Mouse (Mus musculus): ENCODE results near the gene Spata7.

The Spata7 gene

DNA sequence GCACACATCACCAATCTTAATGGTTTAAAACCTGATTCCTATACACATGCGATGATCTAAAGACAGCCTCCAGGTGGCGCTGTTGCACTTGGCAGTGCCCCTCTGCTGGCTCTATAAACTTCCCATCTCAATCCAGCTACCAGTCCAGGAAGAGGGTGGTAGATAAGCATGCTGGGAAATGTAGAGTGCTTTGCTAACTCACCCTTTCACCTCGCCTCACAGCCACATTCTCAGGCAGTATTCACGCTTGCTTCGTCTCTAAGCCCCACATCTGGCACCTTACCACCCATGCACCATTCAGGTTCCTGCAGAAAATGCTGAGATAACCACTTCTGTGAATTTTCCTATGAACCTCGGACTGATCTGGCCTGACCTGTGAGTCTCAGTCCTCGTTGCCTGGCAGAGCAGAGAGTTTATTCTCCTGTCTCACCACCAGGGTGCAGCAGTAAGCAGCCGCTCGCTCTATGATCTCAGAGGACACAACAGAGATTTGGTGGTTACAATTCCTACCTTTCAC is 46.7 kb downstream of the Spata7 start:
- peak; percentile 44 to 58 for DNase-seq

GRCm38 (mm10) chr12:98676861-98677260 is 48.9 kb downstream of the Spata7 start:
- no peak for DNase-seq

DNA sequence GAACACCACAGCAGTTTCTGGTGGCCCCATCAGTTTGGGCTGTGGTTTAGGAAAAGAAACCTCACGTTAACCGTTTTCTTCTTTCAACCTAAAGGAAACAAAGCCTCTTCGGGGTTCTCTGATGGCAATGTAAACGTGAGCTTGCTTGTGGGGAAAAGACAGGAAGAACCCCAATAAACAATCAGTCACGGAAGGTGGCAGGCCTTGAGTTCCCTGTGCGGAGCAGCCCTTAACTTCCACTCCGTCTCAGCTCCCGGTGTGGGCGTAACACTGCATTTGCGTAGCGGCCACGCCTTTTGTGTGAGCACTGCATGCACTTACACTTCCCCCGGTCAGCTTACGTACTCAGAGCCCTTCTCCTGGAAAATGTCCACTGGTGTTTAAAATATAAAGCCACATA is 49.4 kb downstream of the Spata7 start:
- DNase-seq = no peak

DNA sequence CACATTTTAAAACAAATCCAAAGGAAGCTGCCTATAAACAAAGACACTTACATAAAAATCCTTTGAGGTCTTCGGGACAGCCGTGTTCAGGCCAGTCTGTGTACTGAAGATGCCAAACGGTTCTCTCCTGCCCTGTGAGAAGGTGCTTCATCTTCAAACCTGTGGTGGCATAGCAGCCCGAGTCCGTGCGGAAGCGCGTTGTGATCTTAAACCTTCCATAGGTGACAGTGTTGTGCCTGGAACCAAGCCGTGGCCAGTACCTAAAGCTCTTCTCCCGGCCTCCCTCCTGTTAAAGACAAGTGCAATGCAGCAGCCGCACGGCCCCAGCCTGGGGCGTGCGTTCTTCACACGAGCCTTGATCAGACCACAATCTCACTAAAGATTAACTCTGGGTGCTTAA is 51.9 kb downstream of the Spata7 start:
- no peak for DNase-seq

DNA sequence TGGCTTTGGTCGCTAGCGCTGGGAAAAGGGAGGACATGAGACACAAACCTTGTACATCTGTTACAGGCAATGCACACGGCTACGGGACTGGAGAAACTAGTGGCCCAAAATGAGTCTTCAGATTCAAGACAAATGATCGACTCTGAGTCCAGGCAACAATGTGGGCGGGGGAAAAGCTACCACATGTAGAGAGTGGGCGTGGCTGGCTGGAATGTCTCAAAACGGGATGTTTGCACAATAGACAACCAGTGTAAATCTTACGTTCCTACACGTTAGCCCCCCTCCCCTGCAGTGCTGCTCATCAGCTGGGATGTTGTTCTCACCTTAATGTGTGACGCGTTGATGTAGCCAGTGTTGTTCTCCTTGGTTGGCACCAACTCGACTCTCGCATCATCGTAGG is 54.2 kb downstream of the Spata7 start:
- DNase-seq = no peak

- DNase-seq = no peak
Measured at GRCm38 (mm10) chr12:98683171-98683570, 55.2 kb downstream of the Spata7 start.

DNA sequence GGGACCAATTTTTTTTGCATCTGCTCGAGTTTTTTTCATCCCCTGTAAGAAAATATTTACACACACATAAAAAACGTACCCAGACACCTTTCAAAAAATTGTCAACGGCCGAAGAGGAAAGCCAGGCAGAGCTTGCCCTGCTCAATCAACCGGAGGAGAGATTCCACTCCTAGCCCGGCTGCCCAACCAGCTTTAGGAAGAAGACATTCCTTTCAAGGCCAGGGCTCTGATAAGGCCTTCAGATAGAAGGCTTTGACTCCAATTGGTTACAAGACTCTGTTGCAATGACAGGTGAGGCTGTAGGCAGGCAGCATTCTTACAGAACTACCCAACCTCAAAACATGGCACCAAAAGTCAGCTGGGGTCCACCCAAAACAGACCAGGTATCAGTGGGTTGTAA is 55.6 kb downstream of the Spata7 start:
- DNase-seq = no peak

GRCm38 (mm10) chr12:98690230-98690629 is 62.3 kb downstream of the Spata7 start:
- DNase-seq = no peak

GRCm38 (mm10) chr12:98697202-98697601 is 69.2 kb downstream of the Spata7 start:
- DNase-seq = no peak

DNA sequence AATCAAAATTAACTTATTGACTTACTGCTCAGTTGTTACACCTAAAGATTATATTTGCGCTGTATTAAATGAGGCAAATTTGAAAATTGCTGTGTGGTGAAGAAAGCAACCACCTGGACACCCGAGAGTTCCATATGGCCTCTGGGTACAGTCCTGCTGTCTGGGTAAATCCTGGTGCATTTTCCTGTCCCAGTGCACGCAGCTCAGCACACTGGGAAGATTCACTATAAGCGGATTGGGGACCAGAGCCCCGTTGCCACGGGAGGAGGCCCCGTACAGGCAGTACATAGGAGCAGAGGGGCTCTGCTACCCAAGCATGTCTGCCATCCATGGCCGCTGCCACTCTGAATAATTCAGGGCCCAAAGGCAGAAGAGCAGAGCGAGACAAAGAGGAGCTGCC is 73.6 kb downstream of the Spata7 start:
- no peak for DNase-seq

- no peak for DNase-seq
Measured at GRCm38 (mm10) chr12:98703554-98703953, 75.6 kb downstream of the Spata7 start.

DNA sequence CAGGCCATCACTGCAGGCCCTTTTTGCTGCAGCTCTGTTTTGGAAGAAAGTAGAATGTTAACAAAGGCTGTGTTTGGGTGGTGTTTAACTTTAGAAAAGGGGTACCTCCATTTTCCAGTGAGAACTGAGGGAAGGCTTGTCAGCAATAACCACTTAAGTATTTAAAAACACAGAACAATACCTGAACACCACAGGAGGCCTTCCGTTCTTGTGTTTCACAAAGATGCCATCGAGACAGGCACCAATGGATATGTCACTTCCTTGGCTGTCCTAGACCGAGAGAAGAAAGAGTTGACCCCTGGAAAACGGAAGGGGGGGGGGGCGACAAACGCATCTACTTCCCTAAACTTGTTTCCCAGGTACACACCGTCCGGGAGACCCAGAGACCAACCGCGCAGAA is 76.0 kb downstream of the Spata7 start:
- no peak for DNase-seq

GRCm38 (mm10) chr12:98712819-98713218 is 84.9 kb downstream of the Spata7 start:
- no peak for DNase-seq

- DNase-seq = no peak
Measured at GRCm38 (mm10) chr12:98713621-98714103, 85.7 kb downstream of the Spata7 start.

GRCm38 (mm10) chr12:98714757-98715156 is 86.8 kb downstream of the Spata7 start:
- DNase-seq = no peak

DNA sequence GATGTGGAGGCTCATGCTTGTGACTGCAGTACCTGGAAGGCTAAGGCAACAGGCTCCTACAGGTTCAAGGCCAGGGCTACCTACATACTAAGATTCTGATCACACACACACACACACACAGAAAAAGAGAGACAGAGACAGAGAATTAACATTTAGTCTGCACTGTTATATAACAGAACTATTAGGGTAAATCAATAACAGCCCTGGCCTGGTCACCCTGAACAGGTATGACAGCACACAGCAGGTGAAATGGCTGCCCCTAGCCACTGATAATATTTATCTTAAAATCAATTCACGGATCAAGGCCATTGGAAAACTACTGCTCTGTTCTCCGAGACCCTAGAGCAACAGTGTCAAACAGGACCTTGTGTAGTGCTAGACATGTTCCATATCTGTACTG is 88.2 kb downstream of the Spata7 start:
- no peak for DNase-seq

All from spleen, adult 18-20 months (tissue).